In the genomic region with DNA sequence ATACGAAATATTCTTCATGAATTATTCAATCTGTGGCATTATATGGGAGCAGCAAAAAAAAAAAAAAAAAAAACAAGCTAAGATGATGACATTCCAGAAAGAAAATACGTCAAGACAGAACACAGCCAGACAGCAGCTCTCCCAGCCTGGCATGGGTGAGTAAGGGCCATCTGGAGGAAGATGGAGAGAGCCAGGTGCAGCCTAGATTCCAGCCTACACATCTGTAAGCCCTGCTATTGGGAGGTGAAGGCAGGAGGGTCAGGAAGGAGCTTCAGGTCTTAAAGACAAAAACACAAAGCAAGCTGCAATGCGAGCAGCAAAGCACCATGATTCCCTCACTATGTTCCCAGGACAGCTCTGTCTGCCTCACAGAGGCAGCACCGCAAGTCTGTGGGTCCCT, we compare ENCODE assay signal across 9 mouse cellular contexts. TPM values are rescaled to one million over a fixed set of nuclear protein-coding genes. Genes with fewer than 3 reads are reported as not detected.
DNase-seq lines count a peak whose midpoint lies in the region; ATAC-seq and TF ChIP-seq lines count a peak whose summit lies in the region.
"Had no signal": no experiment of that assay in that cellular context is flagged by ENCODE, and none has a peak within 500 bp of the region (broad histone marks: within the 10 kb centered on the region; RNA-seq: fewer than 3 reads in every experiment).

No protein-coding gene starts in this region.

- no peak for DNase-seq in kidney, adult 2 months
- no peak for DNase-seq in kidney, adult 18-20 months
- peak; percentile 38 for DNase-seq in brain, adult 2 months (ENCODE audit: low read depth, low spot score)
- DNase-seq in right cerebral cortex, postnatal 14 days: no peak
- no peak for DNase-seq in cerebellum, postnatal 36 days
- no peak for DNase-seq in layer of hippocampus, adult 9-10 months (ENCODE audit: low spot score)
- DNase-seq: cerebellum, adult 8-10 months had no signal

- H3K79me2 ChIP-seq in myocyte (ENCODE audit: control insufficient read depth, insufficient read depth): no peaks in the 10 kb centered on the region

- no peak for TF ChIP-seq POLR2A in kidney, adult 2 months (IDR thresholded peaks at IDR 0.05; ENCODE audit: low read depth, low read length)
- no peak for TF ChIP-seq POLR2A in myocyte (IDR thresholded peaks at IDR 0.05; ENCODE audit: insufficient read length, low read depth)

- H3K27me3 ChIP-seq in kidney, adult 2 months (replicated peaks; ENCODE audit: control insufficient read depth, insufficient read depth, low read length): no peaks in the 10 kb centered on the region
- H3K27me3 ChIP-seq in heart, embryonic 12.5 days (replicated peaks): no peaks in the 10 kb centered on the region
- no peaks in the 10 kb centered on the region for H3K27me3 ChIP-seq in myocyte (ENCODE audit: control insufficient read depth, insufficient read depth, insufficient read length)

- H3K4me1 ChIP-seq in kidney, adult 2 months (ENCODE audit: control insufficient read depth, insufficient read depth, low read length): peaks cover 3% of the 10 kb centered on the region; the same call in 1 of the 2 replicates
- H3K4me1 ChIP-seq in heart, embryonic 12.5 days (replicated peaks): no peaks in the 10 kb centered on the region

- no peak overlapping the region for H3ac ChIP-seq in myocyte (ENCODE audit: control insufficient read depth, insufficient read length)

- H3K9ac ChIP-seq in heart, embryonic 12.5 days: no peak overlapping the region

- 57% methylated on average over 4 of the region's 4 CpGs for WGBS in kidney, adult 2 months
- 58% methylated on average over 4 of the region's 4 CpGs for WGBS in heart, embryonic 12.5 days

- ATAC-seq in heart, embryonic 12.5 days (ENCODE audit: insufficient number of reproducible peaks, low FRiP score): no peak

- H3K4me2 ChIP-seq in heart, embryonic 12.5 days: no peak overlapping the region
- peak overlapping the region; percentile 51 for H3K4me2 ChIP-seq in myocyte (ENCODE audit: low read depth)

- H3K4me3 ChIP-seq in kidney, adult 2 months (ENCODE audit: insufficient read depth, low read depth, low read length): no peak overlapping the region
- H3K4me3 ChIP-seq in heart, embryonic 12.5 days: no peak overlapping the region
- no peak overlapping the region for H3K4me3 ChIP-seq in myocyte

- peak overlapping the region; percentile 61 for H3K27ac ChIP-seq in kidney, adult 2 months (ENCODE audit: insufficient read depth, low read depth, low read length)
- peak overlapping the region; percentile 76 for H3K27ac ChIP-seq in heart, embryonic 12.5 days (ENCODE audit: poor library complexity, severe bottlenecking)

- H3K9me3 ChIP-seq in heart, embryonic 12.5 days (replicated peaks): peaks cover 3% of the 10 kb centered on the region; the same call in 1 of the 2 replicates

- no peak for TF ChIP-seq CTCF in kidney, adult 2 months (conservative IDR thresholded peaks at IDR 0.05; ENCODE audit: insufficient read depth, insufficient read length, low read depth, low read length)

- no peaks in the 10 kb centered on the region for H3K36me3 ChIP-seq in kidney, adult 2 months (ENCODE audit: control insufficient read depth, insufficient read depth, low read length)
- no peaks in the 10 kb centered on the region for H3K36me3 ChIP-seq in heart, embryonic 12.5 days
- no peaks in the 10 kb centered on the region for H3K36me3 ChIP-seq in myocyte (ENCODE audit: control insufficient read depth, insufficient read depth)

TF ChIP-seq in myocyte, 11 proteins besides CTCF, POLR2A, EP300 and RAD21:
- TF ChIP-seq CEBPB (IDR thresholded peaks at IDR 0.05; ENCODE audit: insufficient read depth, poor library complexity, severe bottlenecking): no peak
- TF ChIP-seq MYOD1 (IDR thresholded peaks at IDR 0.05; ENCODE audit: control insufficient read depth in 1 of 3, insufficient read length in 2 of 3, low read depth in 2 of 3): peak in 2 of 3 experiments; percentile 88 to 92
- peak; percentile 47 for TF ChIP-seq TCF12 (IDR thresholded peaks at IDR 0.05; ENCODE audit: insufficient read depth, poor library complexity, severe bottlenecking)
- TF ChIP-seq USF1 (IDR thresholded peaks at IDR 0.05; ENCODE audit: low read depth): no peak
- no peak for TF ChIP-seq POLR2AphosphoS2 (IDR thresholded peaks at IDR 0.05; ENCODE audit: insufficient read length, low read depth)
TF ChIP-seq in myocyte: peak in this region for 2.

RNA-seq across cellular contexts. Expression of a gene that starts 26.9 kb away (rescaled TPM):
- polyA plus RNA-seq in kidney, adult 2 months (2012; rRNA removed): 8.9 and 9.3 TPM in 2 replicates
- polyA plus RNA-seq in heart, embryonic 12.5 days (2016; fragmentation: Nextera tagmentation; extraction: Ambion mirVana): 3.8 and 4.0 TPM in 2 replicates
- 0.68 TPM for polyA plus RNA-seq in myocyte (2012; fragmentation: generic; extraction: Trizol)
